Mouse (Mus musculus) midbrain, embryonic 13.5 days (tissue): ENCODE results near the gene Coq9. TPM values are rescaled to one million over a fixed set of nuclear protein-coding genes. Genes with fewer than 3 reads are reported as not detected.

ENCODE experiments used
- ATAC-seq: fragments of 200-750 bp; cut with Nextera tagmentation; 2 replicates; pipeline ENCODE4 v1.8.0; 2017; ENCODE audit warnings: mild to moderate bottlenecking, moderate TSS enrichment, moderate library complexity
- H3K27ac ChIP-seq: fragments of 300-500 bp; sonication (generic); 2 replicates; pipeline ENCODE4 v1.5.1; 2015; ENCODE audit warnings: inconsistent platforms, mild to moderate bottlenecking, moderate library complexity
- H3K27me3 ChIP-seq: fragments of 300-500 bp; sonication (generic); 2 replicates; pipeline ENCODE4 v1.6.1; 2015; ENCODE audit warnings: mild to moderate bottlenecking, inconsistent platforms
- H3K36me3 ChIP-seq: fragments of 300-500 bp; sonication (generic); 2 replicates; pipeline ENCODE4 v1.6.1; 2015; ENCODE audit warnings: mild to moderate bottlenecking, inconsistent platforms
- H3K4me1 ChIP-seq: fragments of 300-500 bp; sonication (generic); replicated peaks from 2 replicates; pipeline ENCODE4 v1.6.1; 2015; ENCODE audit warnings: inconsistent platforms
- H3K4me2 ChIP-seq: fragments of 300-500 bp; sonication (generic); replicated peaks from 2 replicates; pipeline ENCODE4 v1.6.1; 2015; ENCODE audit warnings: moderate library complexity, mild to moderate bottlenecking, inconsistent platforms
- H3K4me3 ChIP-seq: fragments of 300-500 bp; sonication (generic); replicated peaks from 2 replicates; pipeline ENCODE4 v1.5.1; 2015; ENCODE audit warnings: mild to moderate bottlenecking, inconsistent platforms
- H3K9ac ChIP-seq: fragments of 300-500 bp; sonication (generic); replicated peaks from 2 replicates; pipeline ENCODE4 v1.6.1; 2015; ENCODE audit warnings: mild to moderate bottlenecking, inconsistent platforms
- H3K9me3 ChIP-seq: fragments of 300-500 bp; sonication (generic); 2 replicates; pipeline ENCODE4 v1.6.1; 2016; ENCODE audit warnings: mild to moderate bottlenecking, inconsistent platforms
- WGBS: fragments of 180-500 bp; shearing (Covaris S2); methylation state at CpG from one replicate; pipeline ENCODE4 v1.1.7; 2015; 5-methylcytosine and 5-hydroxymethylcytosine counted together
- polyA plus RNA-seq: library from polyadenylated mRNA; unstranded; fragments of >200 nt; fragmentation: Nextera tagmentation; extraction: Ambion mirVana; gene quantifications from 2 replicates; pipeline ENCODE4 v1.2.1, GENCODE M21; 2015

Coq9 gene
- polyA plus RNA-seq, 1 experiment from 2014 or later: 61.6 TPM

GRCm38 (mm10) chr8:94861352-94861910 lies 23.3 kb downstream of the Coq9 start:
- Histone ChIP-seq H3K4me3 (no peak overlapping the region), H3K27me3 (no peaks in the 10 kb centered on the region), H3K36me3 (peaks cover 60% of the 10 kb centered on the region), H3K9ac (no peak overlapping the region), H3K4me1 (peaks cover 20% of the 10 kb centered on the region), H3K9me3 (no peaks in the 10 kb centered on the region), H3K4me2 (no peak overlapping the region), H3K27ac (no peak overlapping the region)
- ATAC-seq: no peak
- 80% methylated on average over 8 of the region's 8 CpGs for WGBS

- H3K27me3 ChIP-seq: no peaks in the 10 kb centered on the region
- H3K4me2 ChIP-seq: no peak overlapping the region
- H3K9ac ChIP-seq: no peak overlapping the region
- WGBS: 94% methylated on average over 12 of the region's 12 CpGs
- H3K36me3 ChIP-seq: peaks cover 72% of the 10 kb centered on the region
- no peak overlapping the region for H3K4me3 ChIP-seq
- no peaks in the 10 kb centered on the region for H3K9me3 ChIP-seq
- peaks cover 20% of the 10 kb centered on the region for H3K4me1 ChIP-seq
- no peak overlapping the region for H3K27ac ChIP-seq
- ATAC-seq: no peak
Observed at GRCm38 (mm10) chr8:94862487-94863220, 24.5 kb downstream of the Coq9 start.

- H3K4me3 ChIP-seq: no peak overlapping the region
- H3K4me2 ChIP-seq: no peak overlapping the region
- WGBS: 84% methylated on average over 10 of the region's 10 CpGs
- peaks cover 21% of the 10 kb centered on the region for H3K4me1 ChIP-seq
- H3K9ac ChIP-seq: no peak overlapping the region
- no peaks in the 10 kb centered on the region for H3K27me3 ChIP-seq
- no peaks in the 10 kb centered on the region for H3K9me3 ChIP-seq
- ATAC-seq: no peak
- H3K36me3 ChIP-seq: peaks cover 73% of the 10 kb centered on the region
- H3K27ac ChIP-seq: no peak overlapping the region
Observed at GRCm38 (mm10) chr8:94863897-94864673, 26.0 kb downstream of the Coq9 start.

GRCm38 (mm10) chr8:94865292-94865691 lies 27.2 kb downstream of the Coq9 start:
- Histone ChIP-seq H3K4me2 (no peak overlapping the region), H3K9me3 (no peaks in the 10 kb centered on the region), H3K27ac (no peak overlapping the region), H3K27me3 (no peaks in the 10 kb centered on the region), H3K36me3 (peaks cover 69% of the 10 kb centered on the region), H3K4me3 (no peak overlapping the region), H3K9ac (no peak overlapping the region), H3K4me1 (peaks cover 26% of the 10 kb centered on the region)
- no peak for ATAC-seq
- 83% methylated on average over 10 of the region's 10 CpGs for WGBS

- Histone ChIP-seq H3K9ac (no peak overlapping the region), H3K27ac (no peak overlapping the region), H3K27me3 (no peaks in the 10 kb centered on the region), H3K4me2 (no peak overlapping the region), H3K9me3 (no peaks in the 10 kb centered on the region), H3K4me1 (peaks cover 39% of the 10 kb centered on the region), H3K4me3 (no peak overlapping the region), H3K36me3 (peaks cover 57% of the 10 kb centered on the region)
- no peak for ATAC-seq
- 92% methylated on average over 9 of the region's 9 CpGs for WGBS
Observed at GRCm38 (mm10) chr8:94866921-94867320, 28.8 kb downstream of the Coq9 start.

- Histone ChIP-seq H3K4me1 (peaks cover 48% of the 10 kb centered on the region), H3K4me3 (peak overlapping the region; percentile 72), H3K4me2 (peak overlapping the region; percentile 80), H3K36me3 (peaks cover 35% of the 10 kb centered on the region), H3K9ac (peak overlapping the region; percentile 81), H3K27me3 (peaks cover 10% of the 10 kb centered on the region), H3K27ac (0 out of 2 replicates have a peak overlapping the region, but pooled peaks have one; percentile 10), H3K9me3 (no peaks in the 10 kb centered on the region)
- ATAC-seq: peak; percentile 5; the same call in 1 of the 2 replicates
- 49% methylated on average over 7 of the region's 7 CpGs for WGBS
Observed at GRCm38 (mm10) chr8:94869146-94869545, 31.0 kb downstream of the Coq9 start.

- Histone ChIP-seq H3K4me2 (peak overlapping the region; percentile 80), H3K4me1 (peaks cover 52% of the 10 kb centered on the region), H3K4me3 (peak overlapping the region; percentile 72), H3K9me3 (no peaks in the 10 kb centered on the region), H3K27ac (peak overlapping the region; percentile 67; the same call in 1 of the 2 replicates), H3K9ac (peak overlapping the region; percentile 81), H3K27me3 (peaks cover 19% of the 10 kb centered on the region), H3K36me3 (peaks cover 27% of the 10 kb centered on the region)
- 11% methylated on average over 4 of the region's 4 CpGs for WGBS
- ATAC-seq: no peak
Observed at GRCm38 (mm10) chr8:94870003-94870402, 31.9 kb downstream of the Coq9 start.

- H3K36me3 ChIP-seq: peaks cover 21% of the 10 kb centered on the region
- peaks cover 24% of the 10 kb centered on the region for H3K27me3 ChIP-seq
- peaks cover 58% of the 10 kb centered on the region for H3K4me1 ChIP-seq
- H3K9me3 ChIP-seq: no peaks in the 10 kb centered on the region
- WGBS: 1% methylated on average over 22 of the region's 22 CpGs
- peak overlapping the region; percentile 67 for H3K27ac ChIP-seq
- ATAC-seq: peak; percentile 58
- peak overlapping the region; percentile 81 for H3K9ac ChIP-seq
- H3K4me3 ChIP-seq: peak overlapping the region; percentile 72
- H3K4me2 ChIP-seq: peak overlapping the region; percentile 80
Observed at GRCm38 (mm10) chr8:94870474-94871107, 32.5 kb downstream of the Coq9 start.

GRCm38 (mm10) chr8:94871108-94871894 lies 33.2 kb downstream of the Coq9 start:
- H3K27me3 ChIP-seq: peaks cover 26% of the 10 kb centered on the region
- H3K4me2 ChIP-seq: peak overlapping the region; percentile 80
- peak overlapping the region; percentile 81 for H3K9ac ChIP-seq
- H3K27ac ChIP-seq: peak overlapping the region; percentile 67
- peak; percentile 75 for ATAC-seq
- H3K9me3 ChIP-seq: no peaks in the 10 kb centered on the region
- H3K4me3 ChIP-seq: peak overlapping the region; percentile 72
- H3K4me1 ChIP-seq: peaks cover 64% of the 10 kb centered on the region
- H3K36me3 ChIP-seq: peaks cover 14% of the 10 kb centered on the region
- 6% methylated on average over 7 of the region's 7 CpGs for WGBS

GRCm38 (mm10) chr8:94872156-94872555 lies 34.0 kb downstream of the Coq9 start:
- 24% methylated on average over 3 of the region's 3 CpGs for WGBS
- Histone ChIP-seq H3K36me3 (peaks cover 5% of the 10 kb centered on the region; the same call in 1 of the 2 replicates), H3K9ac (no peak overlapping the region), H3K4me2 (peak overlapping the region; percentile 19; the same call in 1 of the 2 replicates), H3K9me3 (no peaks in the 10 kb centered on the region), H3K4me1 (peaks cover 67% of the 10 kb centered on the region), H3K4me3 (no peak overlapping the region), H3K27me3 (peaks cover 32% of the 10 kb centered on the region), H3K27ac (peak overlapping the region; percentile 47; the same call in 1 of the 2 replicates)
- no peak for ATAC-seq

DNA sequence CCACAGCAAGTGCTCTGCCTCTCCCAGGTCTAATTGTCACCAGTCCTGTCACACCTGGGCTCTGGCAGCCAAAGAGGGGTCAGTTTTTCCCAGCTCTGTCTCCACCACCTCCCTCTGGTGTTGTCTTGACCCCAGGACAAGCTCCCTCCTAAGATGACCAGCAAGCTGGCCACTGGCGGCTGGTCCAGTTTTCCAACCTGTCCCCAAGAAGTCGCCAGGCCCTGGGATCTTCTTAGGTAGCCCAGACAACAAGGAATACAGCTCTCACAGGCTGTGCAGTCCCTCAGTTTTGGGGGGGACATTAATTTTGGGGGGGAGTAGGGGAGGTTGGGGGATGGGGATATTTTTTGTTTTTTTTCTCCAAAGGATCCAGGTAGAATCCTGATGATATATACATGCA lies 34.5 kb downstream of the Coq9 start:
- H3K4me2 ChIP-seq: peak overlapping the region; percentile 19; the same call in 1 of the 2 replicates
- no peak overlapping the region for H3K27ac ChIP-seq
- WGBS: 73% methylated on average over 2 of the region's 2 CpGs
- peaks cover 67% of the 10 kb centered on the region for H3K4me1 ChIP-seq
- no peak overlapping the region for H3K9ac ChIP-seq
- H3K36me3 ChIP-seq: 0 out of 2 replicates have a peak, but pooled peaks cover under 1% of the 10 kb centered on the region
- no peak overlapping the region for H3K4me3 ChIP-seq
- peaks cover 32% of the 10 kb centered on the region for H3K27me3 ChIP-seq
- no peaks in the 10 kb centered on the region for H3K9me3 ChIP-seq
- no peak for ATAC-seq
